Mouse (Mus musculus) midbrain, embryonic 16.5 days (tissue): ENCODE results near the gene Gm49425. TPM values are rescaled to one million over a fixed set of nuclear protein-coding genes. Genes with fewer than 3 reads are reported as not detected.
"Not testable (repeated sequence)": the region's sequence is repeated elsewhere in the genome, so short reads cannot be mapped to it uniquely, and the experiment has no call there.

Source experiments
- ATAC-seq: fragments of 200-750 bp; cut with Nextera tagmentation; 2 replicates; pipeline ENCODE4 v1.8.0; 2017; ENCODE audit warnings: moderate TSS enrichment
- H3K27ac ChIP-seq: fragments of 300-500 bp; sonication (generic); 2 replicates; pipeline ENCODE4 v1.5.1; 2014; ENCODE audit warnings: mild to moderate bottlenecking, low read length, mixed read lengths
- H3K27me3 ChIP-seq: fragments of 300-500 bp; sonication (generic); 2 replicates; pipeline ENCODE4 v1.6.1; 2014; ENCODE audit warnings: low read depth, low read length, mixed read lengths; ENCODE audit not compliant: control insufficient read depth, insufficient read depth
- H3K36me3 ChIP-seq: fragments of 300-500 bp; sonication (generic); 2 replicates; pipeline ENCODE4 v1.6.1; 2014; ENCODE audit warnings: mild to moderate bottlenecking, low read length, moderate library complexity, mixed read lengths; ENCODE audit not compliant: control insufficient read depth, insufficient read depth
- H3K4me1 ChIP-seq: fragments of 300-500 bp; sonication (generic); 2 replicates; pipeline ENCODE4 v1.6.1; 2014; ENCODE audit warnings: mild to moderate bottlenecking, low read length, mixed read lengths; ENCODE audit not compliant: control insufficient read depth, insufficient read depth
- H3K4me2 ChIP-seq: fragments of 300-500 bp; sonication (generic); 2 replicates; pipeline ENCODE4 v1.6.1; 2014; ENCODE audit warnings: mild to moderate bottlenecking, low read length, mixed read lengths
- H3K4me3 ChIP-seq: fragments of 300-500 bp; sonication (generic); 2 replicates; pipeline ENCODE4 v1.5.1; 2014; ENCODE audit warnings: low read depth, mild to moderate bottlenecking, low read length, moderate library complexity, mixed read lengths
- H3K9ac ChIP-seq: fragments of 300-500 bp; sonication (generic); 2 replicates; pipeline ENCODE4 v1.6.1; 2014; ENCODE audit warnings: low read depth, low read length, mixed read lengths
- H3K9me3 ChIP-seq: fragments of 300-500 bp; sonication (generic); replicated peaks from 2 replicates; pipeline ENCODE4 v1.6.1; 2014; ENCODE audit warnings: mild to moderate bottlenecking, low read length, mixed read lengths; ENCODE audit not compliant: control insufficient read depth, poor library complexity, severe bottlenecking
- WGBS: fragments of 180-500 bp; shearing (Covaris S2); extraction: QIAGEN DNeasy Blood & Tissue Kit; methylation state at CpG from one replicate; pipeline ENCODE4 v1.1.7; 2014; 5-methylcytosine and 5-hydroxymethylcytosine counted together
- polyA plus RNA-seq: library from polyadenylated mRNA; unstranded; fragments of >200 nt; fragmentation: Nextera tagmentation; extraction: Ambion mirVana; gene quantifications from 2 replicates; pipeline ENCODE4 v1.2.1, GENCODE M21; 2015

Gene Gm49425
- polyA plus RNA-seq, result not detected in 2 replicates

GRCm38 (mm10) chr15:101517161-101517560 lies at the start of gene Gm49425:
TSS of gene Gm49425 (minus strand) at chr15:101517261.
- H3K27me3 ChIP-seq, H3K4me1 ChIP-seq, H3K27ac ChIP-seq, H3K36me3 ChIP-seq, H3K9ac ChIP-seq, ATAC-seq, H3K9me3 ChIP-seq, H3K4me2 ChIP-seq, H3K4me3 ChIP-seq: not testable (repeated sequence)
- 81% methylated on average over 2 of the region's 2 CpGs for WGBS

GRCm38 (mm10) chr15:101562850-101563249 lies 45.8 kb upstream of the Gm49425 start, which contains the start of gene Krt90:
TSS of gene Krt90 (minus strand) at chr15:101562950.
- WGBS, result 58% methylated on average over 5 of the region's 5 CpGs
- H3K27me3 ChIP-seq, result no peaks in the 10 kb centered on the region
- H3K4me2 ChIP-seq, result no peak within 1 kb of the TSS
- no peaks in the 10 kb centered on the region for H3K36me3 ChIP-seq
- no peak within 1 kb of the TSS for H3K4me3 ChIP-seq
- H3K9me3 ChIP-seq, result no peaks in the 10 kb centered on the region
- no peaks in the 10 kb centered on the region for H3K4me1 ChIP-seq
- no peak within 1 kb of the TSS for H3K27ac ChIP-seq
- H3K9ac ChIP-seq, result no peak within 1 kb of the TSS
- ATAC-seq, result no peak

- no peaks in the 10 kb centered on the region for H3K27me3 ChIP-seq
- WGBS, result 8% methylated on average over 7 of the region's 7 CpGs
- H3K36me3 ChIP-seq, result no peaks in the 10 kb centered on the region
- H3K27ac ChIP-seq, result no peak overlapping the region
- H3K9me3 ChIP-seq, result no peaks in the 10 kb centered on the region
- no peak overlapping the region for H3K4me2 ChIP-seq
- H3K4me3 ChIP-seq, result no peak overlapping the region
- H3K4me1 ChIP-seq, result peaks cover 2% of the 10 kb centered on the region; the same call in 1 of the 2 replicates
- H3K9ac ChIP-seq, result no peak overlapping the region
- no peak for ATAC-seq
These were observed 41.1 kb upstream of the Gm49425 start for GRCm38 (mm10) chr15:101558034-101558646.

GRCm38 (mm10) chr15:101553169-101553568 lies 36.1 kb upstream of the Gm49425 start:
- peak; percentile 67 for ATAC-seq
- Histone ChIP-seq H3K4me2 (peak overlapping the region; percentile 49), H3K9me3 (no peaks in the 10 kb centered on the region), H3K27me3 (no peaks in the 10 kb centered on the region), H3K9ac (no peak overlapping the region; the same call in 1 of the 2 replicates), H3K36me3 (no peaks in the 10 kb centered on the region), H3K4me1 (peaks cover 6% of the 10 kb centered on the region; the same call in 1 of the 2 replicates), H3K27ac (no peak overlapping the region), H3K4me3 (no peak overlapping the region; the same call in 1 of the 2 replicates)
- WGBS, result 0% methylated on average over 11 of the region's 11 CpGs

GRCm38 (mm10) chr15:101552188-101552587 lies 35.1 kb upstream of the Gm49425 start:
- Histone ChIP-seq H3K27me3 (no peaks in the 10 kb centered on the region), H3K9me3 (no peaks in the 10 kb centered on the region), H3K4me2 (no peak overlapping the region), H3K4me1 (peaks cover 6% of the 10 kb centered on the region; the same call in 1 of the 2 replicates), H3K36me3 (no peaks in the 10 kb centered on the region), H3K27ac (no peak overlapping the region), H3K4me3 (no peak overlapping the region), H3K9ac (no peak overlapping the region)
- WGBS, result 89% methylated on average over 8 of the region's 8 CpGs
- no peak for ATAC-seq

- Histone ChIP-seq H3K9ac (no peak within 1 kb of the TSS), H3K27ac (no peak within 1 kb of the TSS), H3K4me2 (no peak within 1 kb of the TSS), H3K4me1 (peaks cover 6% of the 10 kb centered on the region; the same call in 1 of the 2 replicates), H3K9me3 (no peaks in the 10 kb centered on the region), H3K4me3 (no peak within 1 kb of the TSS), H3K27me3 (no peaks in the 10 kb centered on the region), H3K36me3 (no peaks in the 10 kb centered on the region)
- ATAC-seq, result no peak
- WGBS, result 86% methylated on average over 7 of the region's 7 CpGs
These were observed 33.5 kb upstream of the Gm49425 start, which contains the start of gene Krt82 for GRCm38 (mm10) chr15:101550567-101550966. TSS of gene Krt82 (minus strand) at chr15:101550667.

GRCm38 (mm10) chr15:101544478-101544877 lies 27.4 kb upstream of the Gm49425 start:
- WGBS, result 56% methylated on average over 3 of the region's 3 CpGs
- no peak for ATAC-seq
- no peaks in the 10 kb centered on the region for H3K36me3 ChIP-seq
- no peak overlapping the region for H3K9ac ChIP-seq
- no peak overlapping the region for H3K4me3 ChIP-seq
- no peak overlapping the region for H3K27ac ChIP-seq
- no peaks in the 10 kb centered on the region for H3K4me1 ChIP-seq
- H3K27me3 ChIP-seq, result no peaks in the 10 kb centered on the region
- H3K4me2 ChIP-seq, result no peak overlapping the region
- H3K9me3 ChIP-seq, result no peaks in the 10 kb centered on the region

GRCm38 (mm10) chr15:101542543-101542942 lies 25.5 kb upstream of the Gm49425 start:
- no peaks in the 10 kb centered on the region for H3K4me1 ChIP-seq
- no peaks in the 10 kb centered on the region for H3K9me3 ChIP-seq
- no peak for ATAC-seq
- H3K27ac ChIP-seq, result no peak overlapping the region
- no peaks in the 10 kb centered on the region for H3K27me3 ChIP-seq
- 61% methylated on average over 9 of the region's 9 CpGs for WGBS
- H3K36me3 ChIP-seq, result no peaks in the 10 kb centered on the region
- H3K4me3 ChIP-seq, result no peak overlapping the region
- no peak overlapping the region for H3K4me2 ChIP-seq
- no peak overlapping the region for H3K9ac ChIP-seq

- Histone ChIP-seq H3K27me3 (no peaks in the 10 kb centered on the region), H3K9ac (no peak overlapping the region), H3K36me3 (no peaks in the 10 kb centered on the region), H3K4me1 (no peaks in the 10 kb centered on the region), H3K4me3 (no peak overlapping the region), H3K4me2 (no peak overlapping the region), H3K27ac (no peak overlapping the region), H3K9me3 (no peaks in the 10 kb centered on the region)
- WGBS, result 52% methylated on average over 4 of the region's 4 CpGs
- ATAC-seq, result no peak
These were observed 21.5 kb upstream of the Gm49425 start for GRCm38 (mm10) chr15:101538580-101538900.
